Mouse (Mus musculus) spleen, postnatal 36 days (tissue): ENCODE data around the gene Med23.

Source experiments
- DNase-seq, 2 experiments: peaks; one replicate each; pipeline ENCODE4 v3.0.0; 2022; ENCODE audit warnings: low spot score in 2 of 2, mixed read lengths in 1 of 2

The Med23 gene

GRCm38 (mm10) chr10:24869760-24870290 lies at the start of gene Med23:
Gene Med23 (plus strand): TSS chr10:24869986.
- peak; percentile 93 to 95 for DNase-seq

- no peak for DNase-seq
Observed at GRCm38 (mm10) chr10:24821990-24822676, 47.7 kb upstream of the Med23 start.

GRCm38 (mm10) chr10:24822842-24823241 lies 46.9 kb upstream of the Med23 start:
- no peak for DNase-seq

GRCm38 (mm10) chr10:24823265-24823664 lies 46.5 kb upstream of the Med23 start:
- no peak for DNase-seq

- DNase-seq = peak; percentile 48 to 55
Observed at GRCm38 (mm10) chr10:24823697-24824535, 45.9 kb upstream of the Med23 start.

GRCm38 (mm10) chr10:24824621-24825020 lies 45.2 kb upstream of the Med23 start:
- no peak for DNase-seq

GRCm38 (mm10) chr10:24825456-24826081 lies 44.2 kb upstream of the Med23 start:
- DNase-seq = no peak

- no peak for DNase-seq
Observed at GRCm38 (mm10) chr10:24826130-24826529, 43.7 kb upstream of the Med23 start.

GRCm38 (mm10) chr10:24828136-24828535 lies 41.6 kb upstream of the Med23 start:
- peak; percentile 5 to 43 for DNase-seq

GRCm38 (mm10) chr10:24830448-24830847 lies 39.3 kb upstream of the Med23 start:
- peak in 1 of 2 experiments; percentile 8 for DNase-seq

- no peak for DNase-seq
Observed at GRCm38 (mm10) chr10:24831377-24832095, 38.2 kb upstream of the Med23 start.

- no peak for DNase-seq
Observed at GRCm38 (mm10) chr10:24832306-24832705, 37.5 kb upstream of the Med23 start.

GRCm38 (mm10) chr10:24834634-24835371 lies 35.0 kb upstream of the Med23 start:
- DNase-seq = no peak

GRCm38 (mm10) chr10:24835702-24836342 lies 34.0 kb upstream of the Med23 start:
- DNase-seq = no peak

GRCm38 (mm10) chr10:24836366-24837038 lies 33.3 kb upstream of the Med23 start:
- DNase-seq = no peak

GRCm38 (mm10) chr10:24840795-24841194 lies 29.0 kb upstream of the Med23 start:
- no peak for DNase-seq

GRCm38 (mm10) chr10:24841998-24842397 lies 27.8 kb upstream of the Med23 start:
- DNase-seq = no peak

GRCm38 (mm10) chr10:24842676-24843075 lies 27.1 kb upstream of the Med23 start, which contains the start of gene Enpp3:
Gene Enpp3 (minus strand): TSS chr10:24842823.
- DNase-seq = no peak

GRCm38 (mm10) chr10:24863146-24863545 lies 6.6 kb upstream of the Med23 start:
- no peak for DNase-seq

GRCm38 (mm10) chr10:24864434-24864833 lies 5.4 kb upstream of the Med23 start:
- no peak for DNase-seq
